Mouse (Mus musculus) ES-Bruce4 (cell line): ENCODE data around the gene Gm5737. TPM values are rescaled to one million over a fixed set of nuclear protein-coding genes. Genes with fewer than 3 reads are reported as not detected.

ENCODE experiments used
- H3K27ac ChIP-seq: 2 replicates; pipeline ENCODE4 v1.5.1; 2012; ENCODE audit warnings: low read length, inconsistent platforms; ENCODE audit not compliant: insufficient read depth
- H3K27me3 ChIP-seq: 2 replicates; pipeline ENCODE4 v1.6.1; 2012; ENCODE audit warnings: mild to moderate bottlenecking, low read length, inconsistent platforms; ENCODE audit not compliant: control insufficient read depth, poor library complexity, insufficient read depth, severe bottlenecking
- H3K36me3 ChIP-seq: 2 replicates; pipeline ENCODE4 v1.6.1; 2012; ENCODE audit warnings: inconsistent platforms, mild to moderate bottlenecking, low read length, moderate library complexity; ENCODE audit not compliant: control insufficient read depth, poor library complexity, insufficient read depth, severe bottlenecking
- H3K4me1 ChIP-seq: one replicate; pipeline ENCODE4 v1.8.1; 2011; ENCODE audit warnings: low read length; ENCODE audit not compliant: control insufficient read depth, insufficient read depth
- H3K4me3 ChIP-seq: 2 replicates; pipeline ENCODE4 v1.5.1; 2011; ENCODE audit warnings: low read depth, mild to moderate bottlenecking, low read length
- H3K9ac ChIP-seq: 2 replicates; pipeline ENCODE4 v1.6.1; 2012; ENCODE audit warnings: low read depth, mild to moderate bottlenecking, inconsistent platforms; ENCODE audit not compliant: poor library complexity, severe bottlenecking
- H3K9me3 ChIP-seq: replicated peaks from 2 replicates; pipeline ENCODE4 v1.6.1; 2012; ENCODE audit warnings: mild to moderate bottlenecking, low read length, inconsistent platforms; ENCODE audit not compliant: control insufficient read depth, poor library complexity, insufficient read depth, severe bottlenecking
- CTCF ChIP-seq: IDR thresholded peaks from one replicate; pipeline ENCODE4 v1.8.1; 2011; ENCODE audit warnings: low read depth, low read length
- EP300 ChIP-seq: IDR thresholded peaks from 2 replicates; pipeline ENCODE4 v1.6.1; 2011; ENCODE audit warnings: low read depth, low read length; ENCODE audit not compliant: insufficient read depth
- POLR2A ChIP-seq: IDR thresholded peaks from one replicate; pipeline ENCODE4 v1.8.1; 2011; ENCODE audit warnings: low read length; ENCODE audit not compliant: insufficient read depth
- polyA plus RNA-seq: library from polyadenylated mRNA; stranded (reverse); fragments of >200 nt; gene quantifications from 2 replicates; pipeline ENCODE4 v1.2.4, GENCODE M21; 2011; ENCODE audit warnings: low read depth; ENCODE audit not compliant: missing spikeins, insufficient read depth, insufficient read length

The Gm5737 gene
- polyA plus RNA-seq = not detected in 2 replicates

DNA sequence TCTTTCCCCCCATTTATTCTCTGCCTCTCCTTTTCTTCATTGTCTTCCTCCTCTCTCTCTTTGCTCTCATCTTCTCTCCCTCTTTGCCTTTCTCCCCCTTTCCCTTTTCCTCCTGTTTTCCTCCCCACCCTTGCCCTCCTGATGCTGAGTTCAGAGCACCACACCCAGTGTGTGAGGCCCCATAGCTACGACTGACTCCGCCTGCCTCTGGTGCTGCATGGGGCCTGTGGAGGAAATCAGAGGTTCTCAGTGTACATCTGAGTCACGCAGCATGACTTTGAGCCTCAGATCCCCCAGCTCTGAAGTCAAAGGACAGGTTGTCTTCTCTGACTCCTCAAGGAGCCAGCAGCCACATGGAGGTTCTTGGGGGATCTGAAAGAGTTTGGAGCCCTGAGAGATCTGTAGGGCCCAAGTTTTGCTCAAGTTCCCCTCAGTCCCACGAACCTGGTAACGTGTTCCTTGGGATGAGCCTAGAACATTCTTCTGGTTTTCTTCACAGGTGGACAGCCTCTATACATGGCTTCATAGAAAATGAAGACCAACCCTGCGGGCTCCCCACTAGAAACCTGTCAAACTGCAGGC is at the start of gene Gm5737:
Gm5737 (plus strand) TSS at position 532 of the 582 bp plus-strand sequence.
- Histone ChIP-seq H3K36me3 (no peaks in the 10 kb centered on the region), H3K4me3 (no peak within 1 kb of the TSS), H3K27ac (no peak within 1 kb of the TSS), H3K27me3 (no peaks in the 10 kb centered on the region), H3K9ac (no peak within 1 kb of the TSS), H3K4me1 (no peaks in the 10 kb centered on the region), H3K9me3 (no peaks in the 10 kb centered on the region)
- TF ChIP-seq POLR2A (no peak), EP300 (no peak), CTCF (no peak)

DNA sequence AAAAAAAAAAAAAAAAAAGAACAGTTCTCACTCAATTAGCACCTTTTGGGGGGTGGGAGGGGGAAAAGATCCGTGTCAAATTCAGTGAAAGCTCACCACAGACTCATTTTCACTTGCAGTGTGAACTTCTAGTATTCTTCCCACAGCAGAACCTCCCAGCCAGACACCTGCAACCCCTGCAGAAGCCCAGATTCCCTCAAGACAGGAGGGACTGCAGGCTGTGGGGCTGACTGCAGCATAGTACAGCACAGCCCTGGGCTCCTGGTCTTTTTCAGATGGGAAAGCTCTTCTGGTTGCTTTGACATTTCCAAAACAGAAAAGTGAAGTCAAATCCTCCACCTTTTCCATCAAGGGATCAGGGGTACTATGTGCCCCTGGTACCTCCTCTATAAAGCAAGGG is 44.8 kb upstream of the Gm5737 start:
- Histone ChIP-seq H3K27me3 (no peaks in the 10 kb centered on the region), H3K27ac (no peak overlapping the region), H3K36me3 (no peaks in the 10 kb centered on the region), H3K9ac (no peak overlapping the region), H3K9me3 (no peaks in the 10 kb centered on the region), H3K4me1 (no peaks in the 10 kb centered on the region), H3K4me3 (no peak overlapping the region)
- TF ChIP-seq EP300 (no peak), POLR2A (no peak), CTCF (no peak)

DNA sequence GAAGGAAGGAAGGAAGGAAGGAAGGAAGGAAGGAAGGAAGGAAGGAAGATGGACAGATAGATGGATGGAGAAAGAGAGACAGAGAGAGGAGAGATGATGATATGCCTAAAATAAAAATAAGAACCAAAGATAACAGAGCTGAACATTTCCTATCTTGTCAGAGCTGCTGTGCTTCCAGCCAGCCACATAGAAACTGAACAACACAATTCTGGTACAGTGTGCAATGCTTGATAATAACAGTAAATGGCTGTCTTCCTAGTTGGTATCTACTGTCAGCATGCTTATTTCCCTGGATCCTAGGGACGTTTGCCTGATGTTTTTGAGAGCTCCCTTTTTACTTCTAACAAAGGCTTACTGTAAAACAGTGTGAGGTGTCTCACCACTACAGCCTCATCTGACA is 40.8 kb upstream of the Gm5737 start:
- no peak overlapping the region for H3K9ac ChIP-seq

DNA sequence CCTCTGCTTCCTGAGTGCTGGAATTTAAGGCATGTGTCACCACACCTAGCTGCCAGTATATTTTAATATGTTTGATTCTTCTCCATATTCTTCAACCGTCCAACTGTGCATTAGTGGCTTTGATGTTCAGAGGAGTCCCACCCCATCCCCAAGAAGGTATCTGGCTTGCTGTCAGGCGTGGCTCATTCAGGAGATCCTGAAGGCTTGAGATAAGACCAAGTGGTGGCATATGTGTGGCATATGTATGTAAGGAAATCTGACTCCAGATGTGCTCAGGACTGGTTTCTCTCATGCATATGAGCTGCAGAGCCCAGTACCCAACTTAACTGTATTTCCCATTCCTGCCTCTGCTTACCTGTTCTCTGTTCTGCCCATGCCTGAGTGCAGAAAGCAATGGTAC is 34.2 kb upstream of the Gm5737 start:
- TF ChIP-seq EP300 = no peak
- no peak for TF ChIP-seq CTCF
- no peak for TF ChIP-seq POLR2A
- Histone ChIP-seq H3K27ac (no peak overlapping the region), H3K4me3 (no peak overlapping the region), H3K36me3 (no peaks in the 10 kb centered on the region), H3K27me3 (no peaks in the 10 kb centered on the region), H3K4me1 (no peaks in the 10 kb centered on the region), H3K9me3 (no peaks in the 10 kb centered on the region), H3K9ac (no peak overlapping the region)

More for the DNA sequence above, 40.8 kb upstream of the Gm5737 start:
- Histone ChIP-seq H3K27ac (no peak overlapping the region), H3K27me3 (no peaks in the 10 kb centered on the region), H3K4me1 (no peaks in the 10 kb centered on the region), H3K4me3 (no peak overlapping the region), H3K9me3 (no peaks in the 10 kb centered on the region), H3K36me3 (no peaks in the 10 kb centered on the region)
- no peak for TF ChIP-seq POLR2A
- TF ChIP-seq CTCF = no peak
- no peak for TF ChIP-seq EP300

DNA sequence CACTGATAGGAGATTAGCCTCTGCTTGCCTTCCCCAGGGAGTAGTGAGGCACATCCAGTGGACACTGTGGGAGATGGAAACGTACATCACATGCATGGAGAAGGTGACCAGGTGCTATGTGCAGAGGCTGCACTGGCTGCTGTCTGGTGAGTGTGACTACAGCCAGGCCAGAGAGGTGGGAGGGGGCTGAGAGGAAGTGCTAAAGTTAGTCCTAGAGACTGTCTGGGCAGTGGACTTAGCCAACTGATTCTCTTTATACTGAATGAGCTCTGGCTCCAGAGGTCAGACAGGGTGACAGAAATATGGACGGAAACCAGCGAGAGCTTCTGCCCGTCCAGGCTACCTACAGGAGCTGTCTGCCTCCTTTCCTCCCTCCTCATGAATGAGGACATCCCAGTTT is 16.6 kb upstream of the Gm5737 start:
- TF ChIP-seq EP300 (no peak), POLR2A (no peak), CTCF (no peak)
- Histone ChIP-seq H3K4me3 (no peak overlapping the region), H3K36me3 (no peaks in the 10 kb centered on the region)

DNA sequence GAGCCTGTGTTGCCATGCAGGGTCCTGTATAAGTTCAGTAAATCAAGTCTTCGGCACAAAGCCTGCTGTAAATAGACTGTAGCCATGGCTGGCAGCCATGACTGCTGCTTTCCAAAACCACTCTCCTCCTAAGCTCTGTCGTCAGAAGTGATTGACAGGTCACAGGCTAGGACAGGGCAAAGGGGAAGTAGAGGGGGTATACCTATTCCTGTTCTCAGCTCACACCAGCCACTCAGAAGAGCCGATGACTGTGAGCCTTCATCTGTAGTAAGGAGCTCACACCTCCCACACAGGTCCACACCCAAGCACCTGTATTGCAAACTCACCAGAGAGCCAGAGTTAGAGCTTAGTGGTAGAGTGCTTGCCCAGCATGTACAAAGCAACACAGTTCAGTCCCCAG is 15.8 kb upstream of the Gm5737 start:
- H3K9me3 ChIP-seq = no peaks in the 10 kb centered on the region
- no peaks in the 10 kb centered on the region for H3K27me3 ChIP-seq
- no peak overlapping the region for H3K9ac ChIP-seq
- TF ChIP-seq CTCF (no peak), EP300 (no peak), POLR2A (no peak)
- H3K4me3 ChIP-seq = no peak overlapping the region
- no peak overlapping the region for H3K27ac ChIP-seq
- H3K4me1 ChIP-seq = no peaks in the 10 kb centered on the region
- H3K36me3 ChIP-seq = no peaks in the 10 kb centered on the region

More for the DNA sequence above, 16.6 kb upstream of the Gm5737 start:
- Histone ChIP-seq H3K27me3 (no peaks in the 10 kb centered on the region), H3K9me3 (no peaks in the 10 kb centered on the region), H3K4me1 (no peaks in the 10 kb centered on the region), H3K9ac (no peak overlapping the region), H3K27ac (no peak overlapping the region)
